Mouse (Mus musculus) limb, embryonic 14.5 days (tissue): ENCODE results near the gene Srpk1. TPM values are rescaled to one million over a fixed set of nuclear protein-coding genes. Genes with fewer than 3 reads are reported as not detected.

Experiments
- ATAC-seq: fragments of 200-750 bp; cut with Nextera tagmentation; 2 replicates; pipeline ENCODE4 v1.8.0; 2017; ENCODE audit warnings: low read depth, moderate number of reproducible peaks, moderate TSS enrichment; ENCODE audit not compliant: low FRiP score
- DNase-seq: peaks from one replicate; pipeline ENCODE4 v3.0.0-alpha.2; 2015; ENCODE audit warnings: low spot score
- H3K27ac ChIP-seq: fragments of 300-500 bp; sonication (generic); replicated peaks from 2 replicates; pipeline ENCODE4 v1.5.1; 2014; ENCODE audit warnings: low read depth, mild to moderate bottlenecking, low read length, moderate library complexity, mixed read lengths
- H3K27me3 ChIP-seq: fragments of 300-500 bp; sonication (generic); 2 replicates; pipeline ENCODE4 v1.6.1; 2014; ENCODE audit warnings: low read length, mixed read lengths; ENCODE audit not compliant: control insufficient read depth, insufficient read depth
- H3K36me3 ChIP-seq: fragments of 300-500 bp; sonication (generic); 2 replicates; pipeline ENCODE4 v1.6.1; 2014; ENCODE audit warnings: mild to moderate bottlenecking, low read length, moderate library complexity, mixed read lengths; ENCODE audit not compliant: control insufficient read depth, insufficient read depth
- H3K4me1 ChIP-seq: fragments of 300-500 bp; sonication (generic); 2 replicates; pipeline ENCODE4 v1.6.1; 2014; ENCODE audit warnings: antibody characterized with exemption, low read length, mixed read lengths; ENCODE audit not compliant: control insufficient read depth, insufficient read depth
- H3K4me2 ChIP-seq: fragments of 300-500 bp; sonication (generic); replicated peaks from 2 replicates; pipeline ENCODE4 v1.6.1; 2014; ENCODE audit warnings: low read depth, mild to moderate bottlenecking, low read length, moderate library complexity; ENCODE audit not compliant: severe bottlenecking
- H3K4me3 ChIP-seq: fragments of 300-500 bp; sonication (generic); replicated peaks from 2 replicates; pipeline ENCODE4 v1.5.1; 2014; ENCODE audit warnings: low read length
- H3K9ac ChIP-seq: fragments of 300-500 bp; sonication (generic); 2 replicates; pipeline ENCODE4 v1.6.1; 2014; ENCODE audit warnings: mild to moderate bottlenecking, low read depth, low read length, moderate library complexity; ENCODE audit not compliant: severe bottlenecking
- H3K9me3 ChIP-seq: fragments of 300-500 bp; sonication (generic); 2 replicates; pipeline ENCODE4 v1.6.1; 2016; ENCODE audit warnings: low read length; ENCODE audit not compliant: control insufficient read depth
- POLR2A ChIP-seq: fragments of 200-500 bp; IDR thresholded peaks from 2 replicates; pipeline ENCODE4 v1.8.0; 2012; ENCODE audit warnings: inconsistent platforms, mild to moderate bottlenecking, moderate library complexity, borderline replicate concordance; ENCODE audit not compliant: insufficient read depth, insufficient read length; ENCODE audit errors: extremely low read depth
- WGBS: fragments of 180-500 bp; shearing (Covaris S2); extraction: QIAGEN DNeasy Blood & Tissue Kit; methylation state at CpG from one replicate; pipeline ENCODE4 v1.1.7; 2014; 5-methylcytosine and 5-hydroxymethylcytosine counted together
- polyA plus RNA-seq, 2 experiments: library from polyadenylated mRNA; depleted of rRNA in 1 of 2; stranded (reverse) in 1 of 2; unstranded in 1 of 2; fragments of >200 nt; fragmentation: Nextera tagmentation in 1 of 2; extraction: Ambion mirVana in 1 of 2; gene quantifications; 2 replicates each; pipeline versions ENCODE4 v1.2.1 to v1.2.3; 2012 to 2014

The Srpk1 gene
- polyA plus RNA-seq (2012; rRNA removed) (59.8 and 61.2 TPM in 2 replicates), polyA plus RNA-seq (2014; fragmentation: Nextera tagmentation; extraction: Ambion mirVana) (101 and 115 TPM in 2 replicates)

- peak; percentile 58; the same call in 1 of the 2 replicates for TF ChIP-seq POLR2A
- WGBS: under 1% methylated on average over 23 of the region's 53 CpGs
- ATAC-seq: peak; percentile 94
- DNase-seq: peak; percentile 87
- peaks cover 11% of the 10 kb centered on the region for H3K4me1 ChIP-seq
- H3K9me3 ChIP-seq: no peaks in the 10 kb centered on the region
- peak within 1 kb of the TSS; percentile 93 for H3K9ac ChIP-seq
- H3K4me3 ChIP-seq: peak within 1 kb of the TSS; percentile 98
- no peaks in the 10 kb centered on the region for H3K27me3 ChIP-seq
- H3K36me3 ChIP-seq: peaks cover 16% of the 10 kb centered on the region
- H3K27ac ChIP-seq: peak within 1 kb of the TSS; percentile 83
- H3K4me2 ChIP-seq: peak within 1 kb of the TSS; percentile 81
Measured at GRCm38 (mm10) chr17:28622300-28622759, at the start of gene Srpk1. Srpk1 (minus strand) TSS chr17:28622709.

GRCm38 (mm10) chr17:28659564-28659963, 37.1 kb upstream of the Srpk1 start:
- Histone ChIP-seq H3K4me1 (no peaks in the 10 kb centered on the region), H3K4me3 (no peak overlapping the region), H3K27me3 (no peaks in the 10 kb centered on the region), H3K9me3 (no peaks in the 10 kb centered on the region), H3K36me3 (no peaks in the 10 kb centered on the region), H3K4me2 (no peak overlapping the region), H3K27ac (no peak overlapping the region), H3K9ac (no peak overlapping the region)
- DNase-seq: no peak
- no peak for TF ChIP-seq POLR2A
- 70% methylated on average over 6 of the region's 6 CpGs for WGBS
- no peak for ATAC-seq

GRCm38 (mm10) chr17:28657936-28658335, 35.4 kb upstream of the Srpk1 start:
- TF ChIP-seq POLR2A: no peak
- peak; percentile 50 for DNase-seq
- H3K4me3 ChIP-seq: no peak overlapping the region
- H3K9ac ChIP-seq: no peak overlapping the region
- ATAC-seq: no peak
- no peaks in the 10 kb centered on the region for H3K4me1 ChIP-seq
- no peak overlapping the region for H3K27ac ChIP-seq
- H3K9me3 ChIP-seq: no peaks in the 10 kb centered on the region
- WGBS: 33% methylated on average over 4 of the region's 4 CpGs
- no peaks in the 10 kb centered on the region for H3K36me3 ChIP-seq
- H3K4me2 ChIP-seq: no peak overlapping the region
- no peaks in the 10 kb centered on the region for H3K27me3 ChIP-seq

- DNase-seq: no peak
- WGBS: 75% methylated on average over 3 of the region's 3 CpGs
- no peak overlapping the region for H3K9ac ChIP-seq
- ATAC-seq: no peak
- no peak overlapping the region for H3K4me2 ChIP-seq
- no peak overlapping the region for H3K27ac ChIP-seq
- no peak overlapping the region for H3K4me3 ChIP-seq
- H3K9me3 ChIP-seq: no peaks in the 10 kb centered on the region
- no peak for TF ChIP-seq POLR2A
- no peaks in the 10 kb centered on the region for H3K27me3 ChIP-seq
- no peaks in the 10 kb centered on the region for H3K4me1 ChIP-seq
- no peaks in the 10 kb centered on the region for H3K36me3 ChIP-seq
Measured at GRCm38 (mm10) chr17:28650268-28650667, 27.8 kb upstream of the Srpk1 start.

GRCm38 (mm10) chr17:28648607-28649370, 26.3 kb upstream of the Srpk1 start:
- no peak for ATAC-seq
- no peak overlapping the region for H3K4me2 ChIP-seq
- no peak overlapping the region for H3K4me3 ChIP-seq
- H3K9ac ChIP-seq: no peak overlapping the region
- H3K27me3 ChIP-seq: no peaks in the 10 kb centered on the region
- 54% methylated on average over 6 of the region's 6 CpGs for WGBS
- no peak for TF ChIP-seq POLR2A
- H3K9me3 ChIP-seq: no peaks in the 10 kb centered on the region
- H3K36me3 ChIP-seq: no peaks in the 10 kb centered on the region
- H3K27ac ChIP-seq: no peak overlapping the region
- no peaks in the 10 kb centered on the region for H3K4me1 ChIP-seq
- DNase-seq: no peak
